Mouse (Mus musculus) heart, embryonic 16.5 days (tissue): Measurements from ENCODE around the gene Ypel2. TPM values are rescaled to one million over a fixed set of nuclear protein-coding genes. Genes with fewer than 3 reads are reported as not detected.
A peak's percentile ranks its signal among the peaks of the same experiment; 100 is the strongest.

Experiments used
- ATAC-seq: fragments of 200-750 bp; cut with Nextera tagmentation; replicated peaks from 2 replicates; pipeline ENCODE4 v1.8.0; 2017; ENCODE audit warnings: moderate number of reproducible peaks; ENCODE audit not compliant: insufficient read depth, low FRiP score; ENCODE audit errors: extremely low read depth
- H3K27ac ChIP-seq: fragments of 300-500 bp; sonication (generic); 2 replicates; pipeline ENCODE4 v1.5.1; 2014; ENCODE audit warnings: mild to moderate bottlenecking, low read length, control low read depth, moderate library complexity
- H3K27me3 ChIP-seq: fragments of 300-500 bp; sonication (generic); 2 replicates; pipeline ENCODE4 v1.6.1; 2014; ENCODE audit warnings: low read length, mixed read lengths; ENCODE audit not compliant: control insufficient read depth, insufficient read depth
- H3K36me3 ChIP-seq: fragments of 300-500 bp; sonication (generic); 2 replicates; pipeline ENCODE4 v1.6.1; 2014; ENCODE audit not compliant: control insufficient read depth, insufficient read depth
- H3K4me1 ChIP-seq: fragments of 300-500 bp; sonication (generic); 2 replicates; pipeline ENCODE4 v1.6.1; 2014; ENCODE audit warnings: low read length, mixed read lengths; ENCODE audit not compliant: control insufficient read depth, insufficient read depth
- H3K4me2 ChIP-seq: fragments of 300-500 bp; sonication (generic); 2 replicates; pipeline ENCODE4 v1.6.1; 2014; ENCODE audit warnings: low read depth, mild to moderate bottlenecking, control low read depth, low read length
- H3K4me3 ChIP-seq: fragments of 300-500 bp; sonication (generic); 2 replicates; pipeline ENCODE4 v1.5.1; 2014; ENCODE audit warnings: mild to moderate bottlenecking, control low read depth, low read length
- H3K9ac ChIP-seq: fragments of 300-500 bp; sonication (generic); 2 replicates; pipeline ENCODE4 v1.6.1; 2014; ENCODE audit warnings: low read length, control low read depth
- H3K9me3 ChIP-seq: fragments of 300-500 bp; sonication (generic); replicated peaks from 2 replicates; pipeline ENCODE4 v1.6.1; 2016; ENCODE audit warnings: low read length; ENCODE audit not compliant: control insufficient read depth
- WGBS: fragments of 180-500 bp; shearing (Covaris S2); extraction: QIAGEN DNeasy Blood & Tissue Kit; methylation state at CpG from one replicate; pipeline ENCODE4 v1.1.7; 2014; 5-methylcytosine and 5-hydroxymethylcytosine counted together
- polyA plus RNA-seq: library from polyadenylated mRNA; unstranded; fragments of >200 nt; fragmentation: Nextera tagmentation; extraction: Ambion mirVana; gene quantifications from 2 replicates; pipeline ENCODE4 v1.2.1, GENCODE M21; 2015

Ypel2 gene
- polyA plus RNA-seq, 1 experiment from 2014 or later: 24.2 TPM

DNA sequence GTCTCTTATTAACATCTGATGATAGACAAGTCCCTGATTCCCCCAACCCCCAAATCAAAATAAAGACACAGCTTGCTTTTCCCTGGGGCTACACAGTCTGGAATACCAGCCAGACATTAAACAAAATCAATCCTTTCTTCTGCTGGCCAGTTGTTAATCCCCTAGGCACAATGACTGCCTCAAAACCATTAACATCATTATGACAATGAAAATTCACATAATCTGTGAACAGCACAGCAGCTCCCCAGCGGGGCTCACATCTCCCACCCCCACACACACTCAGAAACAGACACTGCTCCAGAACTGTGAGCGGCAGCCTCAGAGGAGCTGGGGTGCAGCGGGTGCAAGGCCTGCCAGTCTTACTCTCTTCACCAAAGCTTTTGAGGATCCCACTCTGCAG lies 3.2 kb downstream of the Ypel2 start:
- Histone ChIP-seq H3K4me3 (no peak overlapping the region), H3K9ac (peak overlapping the region; percentile 39)
- ATAC-seq: no peak

DNA sequence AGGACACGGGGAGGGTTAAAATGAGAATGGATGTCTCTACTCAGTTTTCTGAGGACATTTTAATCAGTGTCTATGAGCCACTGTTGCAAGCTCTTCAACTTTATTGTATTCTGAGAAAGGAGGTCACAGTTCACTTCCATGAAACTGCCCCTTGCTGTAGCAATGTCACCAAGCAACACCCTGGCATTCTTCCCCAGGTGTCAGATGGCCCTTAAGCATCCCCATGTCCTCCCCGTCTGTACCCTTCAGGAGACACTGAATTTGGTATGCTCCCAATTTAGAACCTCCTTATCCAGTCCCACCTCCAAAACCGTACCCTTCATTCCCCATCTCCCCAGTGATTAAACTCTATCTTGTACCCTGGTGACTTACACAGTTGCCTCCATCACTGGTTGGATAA lies 8.5 kb downstream of the Ypel2 start:
- peaks cover 47% of the 10 kb centered on the region for H3K4me1 ChIP-seq
- WGBS: 45% methylated on average over 3 of the region's 3 CpGs
- no peak for ATAC-seq

More for the DNA sequence above, 3.2 kb downstream of the Ypel2 start:
- Histone ChIP-seq H3K27me3 (no peaks in the 10 kb centered on the region), H3K27ac (no peak overlapping the region), H3K4me2 (peak overlapping the region; percentile 36), H3K36me3 (no peaks in the 10 kb centered on the region), H3K4me1 (peaks cover 51% of the 10 kb centered on the region), H3K9me3 (no peaks in the 10 kb centered on the region)
- WGBS: 69% methylated on average over 3 of the region's 3 CpGs

DNA sequence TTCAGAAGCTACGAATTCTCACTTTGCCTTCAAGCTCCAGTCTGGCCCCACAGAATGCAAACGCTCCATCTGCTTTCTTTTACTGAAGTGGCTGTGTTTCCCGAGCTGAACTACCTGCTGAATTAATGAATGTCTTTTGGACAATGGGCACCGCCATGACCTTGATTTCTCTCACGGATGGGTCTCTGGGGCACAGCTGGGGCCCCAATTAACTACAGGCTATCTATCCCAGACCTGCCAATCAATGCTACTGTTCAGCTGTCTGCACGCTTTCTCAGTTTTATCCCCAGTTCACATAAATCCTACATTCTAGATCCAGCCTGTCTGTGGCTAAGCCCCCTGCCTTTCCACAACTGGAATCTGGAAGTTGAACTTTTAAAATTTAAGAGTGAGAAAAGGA lies 10.5 kb downstream of the Ypel2 start:
- Histone ChIP-seq H3K4me2 (no peak overlapping the region), H3K27ac (no peak overlapping the region), H3K27me3 (no peaks in the 10 kb centered on the region), H3K9ac (no peak overlapping the region), H3K4me3 (no peak overlapping the region), H3K36me3 (0 out of 2 replicates have a peak, but pooled peaks cover 3% of the 10 kb centered on the region), H3K4me1 (peaks cover 36% of the 10 kb centered on the region), H3K9me3 (no peaks in the 10 kb centered on the region)
- no peak for ATAC-seq
- WGBS: 83% methylated on average over 6 of the region's 6 CpGs

More for the DNA sequence above, 8.5 kb downstream of the Ypel2 start:
- Histone ChIP-seq H3K9me3 (no peaks in the 10 kb centered on the region), H3K27ac (peak overlapping the region; percentile 44; the same call in 1 of the 2 replicates), H3K36me3 (no peaks in the 10 kb centered on the region), H3K27me3 (no peaks in the 10 kb centered on the region), H3K4me3 (no peak overlapping the region), H3K4me2 (no peak overlapping the region), H3K9ac (no peak overlapping the region)

DNA sequence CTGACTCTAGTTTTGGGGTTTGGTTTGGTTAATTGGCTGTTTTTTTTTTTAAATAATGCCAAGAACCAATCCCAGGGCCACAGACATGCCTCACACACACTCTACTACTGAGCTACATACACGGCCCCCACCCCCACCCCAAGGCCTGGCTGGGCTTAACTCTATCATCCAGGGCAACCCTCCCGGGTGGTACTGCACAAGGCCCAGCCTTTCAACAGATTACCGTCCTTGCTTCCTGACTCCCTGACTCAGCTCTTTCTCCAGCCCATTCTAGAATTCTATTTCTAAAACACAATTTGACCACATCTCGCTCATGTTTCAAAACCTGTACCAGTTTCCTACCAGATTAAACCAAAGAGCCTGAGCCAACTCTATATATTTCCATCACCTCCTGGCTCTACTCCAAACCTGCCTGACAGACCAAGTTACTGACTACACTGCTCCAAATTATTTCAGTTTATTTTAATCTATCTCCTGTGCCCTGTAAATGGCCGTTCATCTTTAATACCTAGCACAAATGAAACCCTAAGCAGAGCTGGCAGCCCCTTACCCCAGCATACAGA lies 12.2 kb downstream of the Ypel2 start:
- Histone ChIP-seq H3K4me2 (no peak overlapping the region), H3K27me3 (no peaks in the 10 kb centered on the region), H3K9me3 (no peaks in the 10 kb centered on the region), H3K27ac (peak overlapping the region; percentile 68), H3K4me1 (peaks cover 26% of the 10 kb centered on the region), H3K9ac (no peak overlapping the region), H3K4me3 (no peak overlapping the region), H3K36me3 (peaks cover 7% of the 10 kb centered on the region)
- 30% methylated on average over 5 of the region's 5 CpGs for WGBS
- 0 out of 2 replicates have a peak, but pooled peaks have one; percentile 43 for ATAC-seq

- 87% methylated on average over 6 of the region's 6 CpGs for WGBS
- Histone ChIP-seq H3K9ac (no peak overlapping the region), H3K4me3 (no peak overlapping the region), H3K27ac (0 out of 2 replicates have a peak overlapping the region, but pooled peaks have one; percentile 9), H3K36me3 (peaks cover 7% of the 10 kb centered on the region), H3K4me2 (no peak overlapping the region), H3K27me3 (no peaks in the 10 kb centered on the region), H3K9me3 (no peaks in the 10 kb centered on the region), H3K4me1 (peaks cover 26% of the 10 kb centered on the region)
- ATAC-seq: no peak
Observed at GRCm38 (mm10) chr11:86980526-86980925, 13.0 kb downstream of the Ypel2 start.

DNA sequence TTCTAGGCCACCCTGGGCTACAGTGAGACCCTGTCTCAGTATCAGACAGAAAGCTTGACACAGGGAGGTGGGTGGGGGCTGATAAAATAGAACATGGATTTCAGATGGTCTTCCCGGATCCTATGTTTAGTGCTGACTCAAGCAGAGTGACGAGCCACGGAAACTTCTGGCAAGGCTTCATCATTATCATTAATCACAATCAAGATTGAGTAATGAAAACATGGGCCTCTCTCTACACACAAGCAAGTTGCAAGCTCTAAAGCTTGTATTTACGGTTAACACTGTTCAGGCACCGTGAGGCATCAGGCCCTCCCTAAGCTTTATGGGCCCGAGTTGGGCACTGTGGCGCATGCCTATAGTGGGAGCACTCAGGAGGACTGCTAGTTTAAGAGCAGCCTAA lies 13.7 kb downstream of the Ypel2 start:
- Histone ChIP-seq H3K4me1 (peaks cover 25% of the 10 kb centered on the region), H3K4me2 (no peak overlapping the region), H3K27me3 (no peaks in the 10 kb centered on the region), H3K36me3 (peaks cover 7% of the 10 kb centered on the region), H3K9me3 (no peaks in the 10 kb centered on the region), H3K27ac (no peak overlapping the region), H3K9ac (no peak overlapping the region), H3K4me3 (no peak overlapping the region)
- 83% methylated on average over 7 of the region's 7 CpGs for WGBS
- no peak for ATAC-seq

DNA sequence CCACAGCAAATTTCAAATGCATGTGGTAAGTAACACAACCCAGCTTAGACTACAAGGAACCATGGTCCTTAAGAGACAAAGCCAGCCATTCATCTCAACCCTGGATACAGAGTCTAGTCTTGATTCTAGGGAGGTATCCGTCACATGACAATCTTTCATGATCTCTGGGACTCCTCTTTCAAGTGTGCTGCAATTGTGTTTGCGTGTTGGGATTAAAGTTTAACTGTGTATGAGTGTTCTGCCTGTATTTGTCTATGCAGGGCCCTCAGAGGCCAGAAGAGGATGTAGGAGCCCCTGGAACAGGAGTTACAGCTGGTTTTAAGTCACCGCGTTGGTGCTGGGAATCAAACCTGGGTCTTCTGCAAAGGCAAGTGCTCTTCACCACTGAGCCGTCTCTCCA lies 16.3 kb downstream of the Ypel2 start:
- 96% methylated on average over 5 of the region's 5 CpGs for WGBS
- H3K9ac ChIP-seq: no peak overlapping the region
- no peak overlapping the region for H3K4me2 ChIP-seq
- no peak overlapping the region for H3K27ac ChIP-seq
- no peaks in the 10 kb centered on the region for H3K27me3 ChIP-seq
- no peaks in the 10 kb centered on the region for H3K9me3 ChIP-seq
- ATAC-seq: no peak
- peaks cover 15% of the 10 kb centered on the region for H3K36me3 ChIP-seq
- peaks cover 24% of the 10 kb centered on the region for H3K4me1 ChIP-seq
- no peak overlapping the region for H3K4me3 ChIP-seq

DNA sequence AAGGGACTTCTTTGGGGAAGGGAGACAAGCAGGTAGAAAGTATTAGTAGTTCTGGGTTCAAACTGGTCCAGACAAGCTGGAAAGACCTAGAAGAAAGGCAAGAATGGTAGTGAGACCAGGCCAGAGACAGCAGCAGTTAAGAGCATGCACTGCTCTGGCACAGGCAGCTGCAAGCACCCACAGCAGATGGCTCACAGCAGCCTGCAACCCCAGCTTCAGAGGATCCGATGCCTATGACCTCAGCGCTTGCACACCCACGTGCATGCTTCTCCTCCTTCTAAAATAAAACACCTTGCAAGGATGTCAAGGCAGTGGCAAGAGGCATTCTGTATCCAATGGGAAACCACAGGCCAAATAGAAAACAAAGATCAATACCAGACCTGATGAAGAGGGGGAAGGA lies 19.1 kb downstream of the Ypel2 start:
- Histone ChIP-seq H3K27me3 (no peaks in the 10 kb centered on the region), H3K4me1 (0 out of 2 replicates have a peak, but pooled peaks cover 9% of the 10 kb centered on the region), H3K4me2 (no peak overlapping the region), H3K9me3 (no peaks in the 10 kb centered on the region), H3K36me3 (peaks cover 26% of the 10 kb centered on the region), H3K4me3 (no peak overlapping the region), H3K27ac (no peak overlapping the region), H3K9ac (no peak overlapping the region)
- ATAC-seq: no peak
- WGBS: 56% methylated on average over 3 of the region's 3 CpGs

- Histone ChIP-seq H3K4me1 (peaks cover 17% of the 10 kb centered on the region; the same call in 1 of the 2 replicates), H3K36me3 (peaks cover 26% of the 10 kb centered on the region), H3K27ac (no peak overlapping the region), H3K9me3 (no peaks in the 10 kb centered on the region), H3K9ac (no peak overlapping the region), H3K4me2 (no peak overlapping the region), H3K4me3 (no peak overlapping the region), H3K27me3 (no peaks in the 10 kb centered on the region)
- WGBS: 73% methylated on average over 5 of the region's 5 CpGs
- no peak for ATAC-seq
Observed at GRCm38 (mm10) chr11:86973255-86973654, 20.3 kb downstream of the Ypel2 start.
